Mouse (Mus musculus): ENCODE measurements around the gene Wwox. TPM values are rescaled to one million over a fixed set of nuclear protein-coding genes. Genes with fewer than 3 reads are reported as not detected.
A peak's percentile ranks its signal among the peaks of the same experiment; 100 is the strongest.

The Wwox gene
- polyA plus RNA-seq, 1 experiment from 2014 or later = 3.5 TPM

GRCm38 (mm10) chr8:115228903-115229302 is 789.4 kb downstream of the Wwox start:
- H3K4me1 ChIP-seq (ENCODE audit: control insufficient read depth, low read depth, low read length) = no peaks in the 10 kb centered on the region
- no peaks in the 10 kb centered on the region for H3K9me3 ChIP-seq (replicated peaks; ENCODE audit: control insufficient read depth, low read length)
- WGBS (ENCODE audit: insufficient replicate concordance) = 52% methylated on average over 11 of the region's 11 CpGs
- H3K36me3 ChIP-seq (ENCODE audit: control insufficient read depth, insufficient read depth) = no peaks in the 10 kb centered on the region
- ATAC-seq (ENCODE audit: low read depth) = no peak
- H3K4me3 ChIP-seq (ENCODE audit: low read depth, low read length) = no peak overlapping the region
- no peaks in the 10 kb centered on the region for H3K27me3 ChIP-seq (ENCODE audit: control insufficient read depth, insufficient read depth, low read depth, low read length)
- H3K9ac ChIP-seq (ENCODE audit: low read depth, low read length) = no peak overlapping the region
- H3K27ac ChIP-seq (ENCODE audit: low read length) = no peak overlapping the region
- peak overlapping the region; percentile 17; the same call in 1 of the 2 replicates for H3K4me2 ChIP-seq (ENCODE audit: low read depth, low read length)

GRCm38 (mm10) chr8:115234068-115234467 is 794.6 kb downstream of the Wwox start:
- Histone ChIP-seq H3K27me3 (ENCODE audit: control insufficient read depth, insufficient read depth, low read depth, low read length) (no peaks in the 10 kb centered on the region), H3K9me3 (replicated peaks; ENCODE audit: control insufficient read depth, low read length) (no peaks in the 10 kb centered on the region), H3K27ac (ENCODE audit: low read length) (no peak overlapping the region), H3K36me3 (ENCODE audit: control insufficient read depth, insufficient read depth) (no peaks in the 10 kb centered on the region), H3K4me2 (ENCODE audit: low read depth, low read length) (peak overlapping the region; percentile 32), H3K4me3 (ENCODE audit: low read depth, low read length) (no peak overlapping the region), H3K9ac (ENCODE audit: low read depth, low read length) (no peak overlapping the region), H3K4me1 (ENCODE audit: control insufficient read depth, low read depth, low read length) (no peaks in the 10 kb centered on the region)
- 0 out of 2 replicates have a peak, but pooled peaks have one; percentile 27 for ATAC-seq (ENCODE audit: low read depth)
- 11% methylated on average over 6 of the region's 6 CpGs for WGBS (ENCODE audit: insufficient replicate concordance)

- ATAC-seq (ENCODE audit: low read depth) = no peak
Observed at GRCm38 (mm10) chr8:115237596-115237995, 798.1 kb downstream of the Wwox start.

GRCm38 (mm10) chr8:115243465-115244027 is 804.1 kb downstream of the Wwox start:
- Histone ChIP-seq H3K4me1 (ENCODE audit: control insufficient read depth, low read depth, low read length) (no peaks in the 10 kb centered on the region), H3K27ac (ENCODE audit: low read length) (no peak overlapping the region), H3K27me3 (ENCODE audit: control insufficient read depth, insufficient read depth, low read depth, low read length) (no peaks in the 10 kb centered on the region), H3K4me3 (ENCODE audit: low read depth, low read length) (no peak overlapping the region), H3K9ac (ENCODE audit: low read depth, low read length) (no peak overlapping the region), H3K36me3 (ENCODE audit: control insufficient read depth, insufficient read depth) (no peaks in the 10 kb centered on the region), H3K4me2 (ENCODE audit: low read depth, low read length) (no peak overlapping the region), H3K9me3 (replicated peaks; ENCODE audit: control insufficient read depth, low read length) (no peaks in the 10 kb centered on the region)
- 73% methylated on average over 9 of the region's 9 CpGs for WGBS (ENCODE audit: insufficient replicate concordance)
- no peak for ATAC-seq (ENCODE audit: low read depth)

More at GRCm38 (mm10) chr8:115237596-115237995, 798.1 kb downstream of the Wwox start:
- Histone ChIP-seq H3K4me1 (ENCODE audit: control insufficient read depth, low read depth, low read length) (no peaks in the 10 kb centered on the region), H3K4me3 (ENCODE audit: low read depth, low read length) (no peak overlapping the region), H3K36me3 (ENCODE audit: control insufficient read depth, insufficient read depth) (no peaks in the 10 kb centered on the region), H3K9me3 (replicated peaks; ENCODE audit: control insufficient read depth, low read length) (no peaks in the 10 kb centered on the region), H3K9ac (ENCODE audit: low read depth, low read length) (no peak overlapping the region), H3K27me3 (ENCODE audit: control insufficient read depth, insufficient read depth, low read depth, low read length) (no peaks in the 10 kb centered on the region), H3K4me2 (ENCODE audit: low read depth, low read length) (no peak overlapping the region), H3K27ac (ENCODE audit: low read length) (no peak overlapping the region)
- WGBS (ENCODE audit: insufficient replicate concordance) = 60% methylated on average over 9 of the region's 9 CpGs

GRCm38 (mm10) chr8:115249688-115250366 is 810.4 kb downstream of the Wwox start:
- Histone ChIP-seq H3K4me1 (ENCODE audit: control insufficient read depth, low read depth, low read length) (no peaks in the 10 kb centered on the region), H3K4me3 (ENCODE audit: low read depth, low read length) (no peak overlapping the region), H3K27me3 (ENCODE audit: control insufficient read depth, insufficient read depth, low read depth, low read length) (no peaks in the 10 kb centered on the region), H3K36me3 (ENCODE audit: control insufficient read depth, insufficient read depth) (no peaks in the 10 kb centered on the region), H3K9ac (ENCODE audit: low read depth, low read length) (no peak overlapping the region), H3K27ac (ENCODE audit: low read length) (no peak overlapping the region), H3K9me3 (replicated peaks; ENCODE audit: control insufficient read depth, low read length) (no peaks in the 10 kb centered on the region), H3K4me2 (ENCODE audit: low read depth, low read length) (no peak overlapping the region)
- ATAC-seq (ENCODE audit: low read depth) = no peak
- WGBS (ENCODE audit: insufficient replicate concordance) = 49% methylated on average over 22 of the region's 22 CpGs

- ATAC-seq (ENCODE audit: low read depth) = no peak
- no peak overlapping the region for H3K4me2 ChIP-seq (ENCODE audit: low read depth, low read length)
- no peaks in the 10 kb centered on the region for H3K27me3 ChIP-seq (ENCODE audit: control insufficient read depth, insufficient read depth, low read depth, low read length)
Observed at GRCm38 (mm10) chr8:115255550-115255949, 816.1 kb downstream of the Wwox start.

GRCm38 (mm10) chr8:115257417-115257816 is 818.0 kb downstream of the Wwox start:
- WGBS (ENCODE audit: insufficient replicate concordance) = 82% methylated on average over 17 of the region's 17 CpGs
- H3K36me3 ChIP-seq (ENCODE audit: control insufficient read depth, insufficient read depth) = no peaks in the 10 kb centered on the region
- no peaks in the 10 kb centered on the region for H3K27me3 ChIP-seq (ENCODE audit: control insufficient read depth, insufficient read depth, low read depth, low read length)
- H3K9ac ChIP-seq (ENCODE audit: low read depth, low read length) = no peak overlapping the region
- no peaks in the 10 kb centered on the region for H3K4me1 ChIP-seq (ENCODE audit: control insufficient read depth, low read depth, low read length)
- no peak overlapping the region for H3K4me3 ChIP-seq (ENCODE audit: low read depth, low read length)
- no peak overlapping the region for H3K27ac ChIP-seq (ENCODE audit: low read length)
- no peak overlapping the region for H3K4me2 ChIP-seq (ENCODE audit: low read depth, low read length)
- ATAC-seq (ENCODE audit: low read depth) = no peak
- no peaks in the 10 kb centered on the region for H3K9me3 ChIP-seq (replicated peaks; ENCODE audit: control insufficient read depth, low read length)

More at GRCm38 (mm10) chr8:115255550-115255949, 816.1 kb downstream of the Wwox start:
- no peaks in the 10 kb centered on the region for H3K36me3 ChIP-seq (ENCODE audit: control insufficient read depth, insufficient read depth)
- H3K9me3 ChIP-seq (replicated peaks; ENCODE audit: control insufficient read depth, low read length) = no peaks in the 10 kb centered on the region
- H3K4me1 ChIP-seq (ENCODE audit: control insufficient read depth, low read depth, low read length) = no peaks in the 10 kb centered on the region
- WGBS (ENCODE audit: insufficient replicate concordance) = 71% methylated on average over 13 of the region's 13 CpGs
- H3K27ac ChIP-seq (ENCODE audit: low read length) = no peak overlapping the region
- H3K9ac ChIP-seq (ENCODE audit: low read depth, low read length) = no peak overlapping the region
- H3K4me3 ChIP-seq (ENCODE audit: low read depth, low read length) = no peak overlapping the region

- Histone ChIP-seq H3K36me3 (ENCODE audit: control insufficient read depth, insufficient read depth) (no peaks in the 10 kb centered on the region), H3K27ac (ENCODE audit: low read length) (no peak overlapping the region), H3K9ac (ENCODE audit: low read depth, low read length) (no peak overlapping the region), H3K27me3 (ENCODE audit: control insufficient read depth, insufficient read depth, low read depth, low read length) (no peaks in the 10 kb centered on the region), H3K4me3 (ENCODE audit: low read depth, low read length) (no peak overlapping the region), H3K9me3 (replicated peaks; ENCODE audit: control insufficient read depth, low read length) (no peaks in the 10 kb centered on the region), H3K4me2 (ENCODE audit: low read depth, low read length) (no peak overlapping the region), H3K4me1 (ENCODE audit: control insufficient read depth, low read depth, low read length) (no peaks in the 10 kb centered on the region)
- 73% methylated on average over 12 of the region's 12 CpGs for WGBS (ENCODE audit: insufficient replicate concordance)
- ATAC-seq (ENCODE audit: low read depth) = no peak
Observed at GRCm38 (mm10) chr8:115259806-115260205, 820.4 kb downstream of the Wwox start.

GRCm38 (mm10) chr8:115267196-115267595 is 827.7 kb downstream of the Wwox start:
- H3K36me3 ChIP-seq (ENCODE audit: control insufficient read depth, insufficient read depth) = no peaks in the 10 kb centered on the region
- no peak overlapping the region for H3K9ac ChIP-seq (ENCODE audit: low read depth, low read length)
- no peak overlapping the region for H3K4me3 ChIP-seq (ENCODE audit: low read depth, low read length)
- no peaks in the 10 kb centered on the region for H3K9me3 ChIP-seq (replicated peaks; ENCODE audit: control insufficient read depth, low read length)
- WGBS (ENCODE audit: insufficient replicate concordance) = 74% methylated on average over 11 of the region's 11 CpGs
- H3K27ac ChIP-seq (ENCODE audit: low read length) = no peak overlapping the region
- H3K4me1 ChIP-seq (ENCODE audit: control insufficient read depth, low read depth, low read length) = no peaks in the 10 kb centered on the region
- no peaks in the 10 kb centered on the region for H3K27me3 ChIP-seq (ENCODE audit: control insufficient read depth, insufficient read depth, low read depth, low read length)
- ATAC-seq (ENCODE audit: low read depth) = no peak
- H3K4me2 ChIP-seq (ENCODE audit: low read depth, low read length) = no peak overlapping the region
